Mouse (Mus musculus): Measurements from ENCODE around the gene Gm17324.

The Gm17324 gene

DNA sequence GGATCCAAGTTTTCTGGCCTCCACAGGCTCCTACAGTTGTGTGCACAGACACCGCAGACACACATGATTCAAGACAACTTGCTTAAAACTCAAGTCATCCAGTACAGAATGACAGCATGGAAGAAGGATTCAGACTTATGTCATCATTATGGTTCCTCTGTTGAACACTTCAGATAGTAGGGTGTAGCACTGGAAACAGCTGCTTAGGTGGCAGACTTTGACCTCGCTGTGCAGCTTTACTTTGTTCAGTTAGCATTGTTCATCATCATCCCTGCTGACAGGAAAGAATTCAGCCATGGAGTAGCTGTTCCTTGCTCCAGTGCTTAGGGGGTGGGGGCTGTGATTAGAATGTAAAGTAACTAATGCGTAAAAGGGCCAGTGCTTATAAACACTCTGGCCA lies 17.1 kb upstream of the Gm17324 start:
- no peak for DNase-seq (ENCODE audit: low spot score)

DNA sequence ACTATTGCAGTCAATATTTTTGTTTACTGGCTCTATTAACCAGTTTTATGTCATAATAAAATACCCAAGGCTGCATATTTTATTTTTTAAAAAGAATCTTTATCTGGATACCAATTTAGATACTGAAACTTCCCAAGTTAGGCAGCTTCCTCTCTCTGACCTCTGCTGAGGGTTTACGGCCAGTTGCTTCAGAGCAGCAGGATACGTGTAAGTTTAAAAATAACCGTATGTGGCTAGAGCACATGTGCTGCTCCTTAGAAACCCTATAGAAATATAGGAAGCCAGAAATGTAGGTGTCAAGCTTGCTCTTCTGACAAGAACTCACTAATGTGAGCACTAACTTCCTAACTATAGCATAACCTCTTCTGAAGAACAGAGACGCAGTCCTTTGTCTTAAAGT lies 14.8 kb upstream of the Gm17324 start:
- DNase-seq (ENCODE audit: low spot score), result no peak

DNA sequence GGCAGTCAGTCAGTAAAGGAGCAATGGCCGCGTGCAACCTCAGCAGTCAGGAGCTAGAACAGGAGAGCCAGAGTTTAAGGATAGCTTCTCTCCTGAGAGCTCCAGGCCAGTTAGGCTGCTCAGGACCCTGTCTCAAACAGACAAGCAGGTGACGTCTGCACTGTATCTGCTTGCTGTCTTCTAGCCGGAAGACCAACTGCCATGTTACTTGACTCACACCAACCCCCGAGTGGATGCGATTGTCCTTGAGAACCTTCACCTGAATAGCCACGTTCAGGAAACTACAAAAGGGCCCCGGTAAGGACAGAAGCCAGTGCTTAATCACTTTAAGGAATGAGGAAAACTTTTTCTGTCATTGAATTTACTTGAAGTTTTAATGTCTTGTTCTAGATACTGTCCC lies 8.4 kb upstream of the Gm17324 start:
- DNase-seq (ENCODE audit: low spot score), result no peak

DNA sequence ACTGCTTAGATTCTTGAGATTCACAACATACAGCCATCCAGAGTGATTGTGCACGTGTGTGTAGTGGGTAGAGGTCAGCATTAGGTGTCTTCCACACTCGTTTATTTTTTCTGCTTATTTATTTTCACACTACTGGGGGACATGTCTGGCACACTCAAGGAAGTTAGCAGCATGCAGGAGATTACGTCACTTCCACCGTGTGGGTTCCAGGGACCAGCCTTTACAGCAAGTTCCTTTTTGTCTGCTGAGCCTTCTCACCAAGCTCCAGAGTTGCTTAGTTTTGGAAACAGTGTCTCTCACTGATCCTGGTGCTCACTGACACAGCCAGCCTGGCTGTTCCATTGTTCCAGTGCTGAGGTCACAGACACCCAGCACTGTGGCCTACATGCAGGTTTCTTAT lies 2.8 kb upstream of the Gm17324 start:
- DNase-seq (ENCODE audit: low spot score), result peak; percentile 44

DNA sequence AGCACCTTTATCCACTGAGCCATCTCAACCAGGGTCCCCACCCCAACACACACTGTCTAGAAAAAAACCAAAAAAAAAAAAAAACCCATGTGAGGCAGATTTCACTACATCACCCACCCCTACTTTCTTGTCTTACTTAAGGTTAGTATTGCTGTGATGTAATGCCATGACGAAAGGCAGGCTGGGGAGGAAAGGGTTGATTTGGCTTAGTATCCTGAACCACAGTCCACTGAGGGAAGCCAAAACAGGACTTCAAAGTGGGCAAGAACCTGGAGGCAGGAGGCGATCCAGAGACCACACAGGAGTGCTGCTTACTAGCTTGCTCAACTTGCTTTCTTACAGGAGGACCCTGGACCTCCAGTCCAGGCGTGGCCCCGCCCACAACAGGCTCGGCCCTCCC lies 1.8 kb upstream of the Gm17324 start:
- no peak for DNase-seq (ENCODE audit: low spot score)

DNA sequence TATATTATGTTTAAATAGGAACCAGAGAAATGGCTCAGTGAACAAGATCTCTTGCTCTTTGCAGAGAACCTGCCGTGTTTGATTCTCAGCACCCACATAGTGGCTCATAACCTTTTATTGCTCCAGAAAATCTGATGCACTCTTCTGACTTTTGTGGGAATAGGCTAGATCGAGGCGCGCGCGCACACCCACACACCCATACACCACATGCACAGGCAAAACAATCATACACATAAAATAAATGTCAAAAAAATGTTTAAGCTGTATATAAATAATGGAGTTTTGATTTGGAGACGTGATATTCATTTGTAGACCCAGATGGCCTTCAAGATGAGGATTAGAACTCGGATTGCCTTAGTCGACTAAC lies 997 bp downstream of the Gm17324 start:
- no peak for DNase-seq (ENCODE audit: low spot score)

DNA sequence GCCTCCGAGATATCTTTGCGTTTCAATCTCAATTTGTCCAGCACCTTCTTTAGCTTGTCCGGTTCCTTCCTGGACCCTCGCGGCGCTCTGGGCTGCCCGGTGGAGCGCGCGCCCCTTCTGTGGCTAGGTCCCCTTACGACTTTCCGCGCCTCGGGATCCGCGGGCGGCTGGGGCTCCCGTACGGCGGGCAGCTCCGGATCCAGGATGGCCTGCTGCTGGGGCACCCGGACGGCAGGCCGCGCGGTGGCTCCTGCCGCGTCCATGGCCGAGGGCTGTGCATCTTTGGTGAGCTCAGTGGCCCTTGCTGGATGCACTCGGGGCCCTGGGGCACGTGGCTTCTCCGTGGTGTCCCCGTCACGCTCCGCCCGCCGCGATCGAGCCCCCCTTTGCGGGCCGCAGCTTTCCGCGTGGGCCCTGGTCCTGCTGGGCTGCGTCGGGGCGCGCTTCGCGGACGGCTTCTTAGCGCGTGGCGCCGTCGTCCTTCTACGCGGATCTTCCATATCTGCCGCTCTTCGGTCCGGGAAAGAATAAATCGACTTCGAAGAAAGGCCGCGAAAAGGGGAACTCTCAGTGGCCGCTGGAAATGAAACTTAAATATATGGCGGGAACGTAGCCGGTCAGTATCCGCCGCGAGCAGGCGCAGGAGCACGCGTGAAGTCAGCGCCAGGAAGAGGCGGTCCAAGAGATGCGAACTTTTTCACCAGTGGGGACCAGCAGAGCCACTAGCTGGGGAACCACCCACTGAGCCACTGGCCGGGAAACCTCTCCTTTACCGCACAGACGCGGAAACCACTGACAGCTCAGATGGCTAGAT lies 5.8 kb downstream of the Gm17324 start, which contains the start of gene Cgas:
TSS of gene Cgas (minus strand) at position 659 of the 814 bp plus-strand sequence.
- DNase-seq (ENCODE audit: low spot score), result peak; percentile 80

DNA sequence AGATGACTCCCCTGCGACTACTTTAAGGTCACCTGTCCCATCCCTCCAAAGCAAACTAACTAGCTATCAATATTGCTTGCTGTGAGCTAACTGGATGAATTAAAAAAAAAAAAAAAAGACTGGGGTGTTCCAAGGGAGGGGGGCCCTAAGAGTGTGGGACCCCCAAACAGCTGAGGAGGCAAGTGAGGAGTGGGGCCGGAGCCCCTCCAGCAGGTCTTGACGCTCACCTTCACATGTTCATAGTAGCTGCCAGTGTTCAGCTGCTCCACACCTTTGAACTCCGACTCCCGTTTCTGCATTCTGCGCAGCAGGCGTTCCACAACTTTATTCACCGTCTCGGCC lies 6.4 kb downstream of the Gm17324 start:
- DNase-seq (ENCODE audit: low spot score), result no peak

DNA sequence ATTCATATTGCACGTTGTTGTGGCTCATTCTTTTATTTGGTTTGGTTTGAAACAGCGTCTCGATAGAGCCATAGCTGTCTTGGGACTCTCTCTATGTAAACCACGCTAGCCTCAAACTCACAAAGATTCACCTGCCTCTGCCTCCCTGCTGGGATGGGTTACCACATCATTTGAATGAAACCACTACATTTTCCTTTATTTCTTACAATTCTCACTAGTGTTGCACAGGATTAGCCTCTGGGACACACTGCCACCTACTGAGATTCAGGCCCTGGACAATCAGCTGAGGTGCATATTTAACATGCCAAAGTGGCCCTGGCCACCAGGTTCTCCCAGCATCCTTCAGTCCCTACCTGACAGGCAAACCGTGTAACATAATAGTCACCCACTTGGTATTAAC lies 9.2 kb downstream of the Gm17324 start:
- no peak for DNase-seq (ENCODE audit: low spot score)

DNA sequence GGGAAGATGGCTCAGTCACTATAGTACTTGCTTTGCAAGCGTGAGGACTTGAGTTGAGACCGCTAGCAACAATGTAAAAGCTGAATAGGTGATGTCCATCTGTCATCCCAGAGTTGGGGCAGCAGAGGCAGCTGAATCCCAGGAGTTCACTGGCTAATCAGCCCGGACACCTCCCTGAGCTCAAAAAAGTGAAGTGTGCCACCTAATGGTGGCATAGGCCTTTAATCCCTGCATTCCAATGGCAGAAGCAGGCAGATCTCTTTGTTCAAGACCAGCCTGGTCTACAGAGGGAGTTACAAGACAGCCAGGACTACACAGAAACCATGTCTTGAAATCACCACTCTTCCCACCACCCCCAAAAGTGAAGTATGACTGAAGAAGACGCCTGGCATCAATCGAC lies 16.1 kb downstream of the Gm17324 start:
- DNase-seq (ENCODE audit: low spot score), result no peak

DNA sequence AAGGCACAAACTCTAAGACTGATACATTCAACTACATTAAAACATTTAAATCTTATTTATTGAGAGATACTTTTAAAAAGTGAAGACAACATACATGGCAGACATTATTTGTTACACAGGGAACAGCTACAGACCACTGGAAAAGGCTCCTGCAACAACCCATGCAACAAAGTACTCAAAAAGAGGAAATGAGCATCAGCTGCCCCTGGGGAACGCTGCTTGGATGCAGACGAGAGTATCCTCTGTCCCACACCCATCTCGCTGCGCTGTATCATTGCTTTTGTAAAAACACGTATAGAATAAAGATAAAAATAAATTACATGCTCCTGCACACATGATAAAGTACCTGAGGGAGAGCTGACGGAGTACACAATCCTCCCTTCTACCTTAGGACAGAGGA lies 18.1 kb downstream of the Gm17324 start:
- DNase-seq (ENCODE audit: low spot score), result peak; percentile 16

DNA sequence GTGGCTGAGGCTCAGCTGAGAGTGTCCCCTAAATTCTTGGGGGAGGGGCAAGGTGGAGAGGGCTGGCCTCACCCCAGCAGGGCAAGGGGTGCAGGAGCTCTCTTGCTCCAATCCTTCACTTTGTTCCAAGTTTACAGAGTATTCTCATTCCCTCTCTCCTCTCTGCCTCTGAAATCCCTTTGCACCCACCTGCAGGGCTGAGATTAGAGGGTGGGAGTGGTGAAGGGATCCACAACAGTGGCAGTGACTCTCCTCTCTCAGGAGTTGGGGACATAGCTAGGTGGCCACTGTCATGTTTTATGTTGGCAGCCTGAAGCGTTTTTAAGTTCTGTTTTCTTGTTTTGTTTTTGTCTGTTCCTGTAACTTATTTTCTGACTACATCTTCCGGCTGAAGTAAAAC lies 19.0 kb downstream of the Gm17324 start:
- no peak for DNase-seq (ENCODE audit: low spot score)

DNA sequence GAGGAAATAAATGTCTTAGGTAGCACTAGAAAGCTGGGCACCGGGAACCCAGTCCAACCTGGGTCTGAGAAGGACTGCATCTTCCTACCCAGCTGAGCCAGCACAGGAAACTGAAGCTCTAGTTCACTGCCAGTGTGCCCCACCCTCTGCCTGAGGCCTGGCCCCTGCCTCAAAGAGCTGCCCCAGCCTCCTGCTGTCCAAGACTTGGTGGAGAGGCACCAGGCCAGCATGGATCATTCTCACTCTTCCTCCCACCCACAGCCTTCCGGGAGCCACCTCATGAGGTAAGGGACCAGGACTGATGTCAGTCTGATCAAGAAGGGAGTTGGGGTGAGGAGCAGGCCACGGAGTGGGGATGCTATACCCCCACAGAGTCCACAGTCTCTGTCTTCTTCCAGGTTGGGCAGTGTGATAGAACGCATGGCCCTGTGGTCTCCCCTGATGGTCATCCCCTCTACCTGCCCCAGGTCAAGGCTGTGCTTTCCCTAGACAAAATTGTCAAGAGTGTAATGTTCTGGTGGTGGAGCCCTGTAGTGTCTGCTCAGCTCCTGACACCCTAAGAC lies 19.6 kb downstream of the Gm17324 start:
- DNase-seq (ENCODE audit: low spot score), result no peak

DNA sequence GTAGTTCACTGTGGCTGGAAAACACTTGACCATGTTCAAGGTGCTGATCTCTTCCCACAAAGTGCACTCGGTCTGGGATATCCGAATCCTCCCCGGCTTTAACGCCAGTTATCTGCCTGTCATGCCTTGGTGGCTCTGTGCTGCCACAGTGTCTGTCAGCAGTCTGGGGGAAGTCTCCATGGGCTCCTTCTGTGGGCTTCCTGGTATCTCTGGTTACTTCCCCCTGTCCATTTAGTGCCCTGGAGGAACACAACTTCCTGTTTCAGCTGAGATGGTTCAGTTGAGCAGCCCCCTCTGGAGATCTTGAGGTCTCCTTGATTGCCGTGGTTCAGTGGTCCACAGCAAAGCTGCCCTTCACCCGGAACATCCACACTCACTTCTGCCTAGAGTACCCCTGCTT lies 20.4 kb downstream of the Gm17324 start:
- DNase-seq (ENCODE audit: low spot score), result peak; percentile 7

DNA sequence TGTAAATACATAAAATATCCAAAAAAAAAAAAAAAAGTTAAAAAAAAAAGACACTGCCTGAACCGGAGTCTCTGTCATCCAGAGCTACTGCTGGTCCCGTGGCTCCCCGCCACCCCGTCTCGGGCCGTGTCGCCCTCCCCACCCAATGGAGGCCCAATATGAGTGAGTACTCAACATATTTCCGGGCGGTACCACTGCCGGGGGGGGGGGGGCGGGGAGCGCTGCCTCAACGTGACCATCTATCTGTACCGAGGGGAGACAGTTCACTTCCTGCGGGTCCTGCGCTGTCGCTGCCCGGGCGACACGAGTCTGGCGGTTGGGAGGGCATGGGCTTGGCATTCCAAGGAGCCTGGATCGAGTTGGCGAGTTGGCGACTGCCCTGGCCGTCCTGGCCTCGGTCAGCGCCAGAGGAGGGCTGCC lies 21.2 kb downstream of the Gm17324 start:
- DNase-seq (ENCODE audit: low spot score), result no peak

DNA sequence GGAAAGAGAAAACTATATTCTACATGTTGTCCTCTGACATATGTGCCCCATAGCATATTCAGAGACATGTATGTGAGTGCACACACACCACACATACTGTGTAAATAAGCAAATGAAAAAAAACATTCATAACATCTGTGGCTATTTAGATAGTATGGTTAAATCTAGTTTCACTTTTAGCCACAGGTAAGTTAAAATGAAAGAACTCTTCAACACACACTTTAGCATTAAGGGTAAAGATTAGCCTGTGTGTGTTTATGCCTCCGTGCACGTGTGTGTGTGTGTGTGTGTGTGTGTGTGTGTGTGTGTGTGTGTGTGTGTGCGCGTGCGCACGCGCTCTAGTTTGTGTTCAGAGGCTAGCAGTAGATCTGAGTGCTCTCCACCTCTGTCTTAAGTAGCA lies 47.0 kb downstream of the Gm17324 start:
- DNase-seq (ENCODE audit: low spot score), result no peak

DNA sequence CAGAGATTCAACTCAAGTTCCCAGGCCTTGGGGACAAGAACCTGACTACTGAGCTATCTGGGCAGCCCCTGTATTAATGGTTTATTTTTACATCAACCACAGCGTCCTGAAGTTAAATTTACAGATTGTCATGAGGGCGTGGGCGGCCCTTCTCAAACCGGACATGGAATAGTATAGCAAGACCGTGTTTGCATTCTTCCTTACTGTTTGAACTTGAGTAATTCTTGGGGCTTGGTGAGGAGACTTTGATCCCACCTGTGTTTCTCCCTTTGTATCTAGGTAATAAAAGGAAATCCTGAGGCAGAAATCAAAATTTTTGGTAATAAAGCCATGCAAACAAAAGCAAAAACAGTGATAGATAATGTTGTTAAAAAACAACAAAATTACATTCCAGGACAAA lies 48.0 kb downstream of the Gm17324 start:
- no peak for DNase-seq (ENCODE audit: low spot score)

Measured in lung, postnatal 25 days (tissue).